Mouse (Mus musculus): ENCODE measurements around the gene Gm49405.
A peak's percentile ranks its signal among the peaks of the same experiment; 100 is the strongest.
"Not testable (repeated sequence)": the region's sequence is repeated elsewhere in the genome, so short reads cannot be mapped to it uniquely, and the experiment has no call there.

Gene Gm49405

GRCm38 (mm10) chr19:4015635-4016034, 15.2 kb downstream of the Gm49405 start:
- DNase-seq, result no peak

GRCm38 (mm10) chr19:4017921-4018587, 17.6 kb downstream of the Gm49405 start:
- DNase-seq, result no peak

GRCm38 (mm10) chr19:4018743-4019583, 18.5 kb downstream of the Gm49405 start:
- peak; percentile 89 to 90 for DNase-seq

GRCm38 (mm10) chr19:4023185-4023584, 22.8 kb downstream of the Gm49405 start:
- DNase-seq, result no peak

GRCm38 (mm10) chr19:4027576-4027975, 27.1 kb downstream of the Gm49405 start:
- no peak for DNase-seq

- no peak for DNase-seq
These were observed 32.2 kb downstream of the Gm49405 start for GRCm38 (mm10) chr19:4032668-4033067.

- peak; percentile 65 to 70 for DNase-seq
These were observed 32.9 kb downstream of the Gm49405 start for GRCm38 (mm10) chr19:4033298-4033697.

- DNase-seq, result no peak
These were observed 33.3 kb downstream of the Gm49405 start for GRCm38 (mm10) chr19:4033742-4034141.

GRCm38 (mm10) chr19:4036327-4037045, 36.1 kb downstream of the Gm49405 start:
- no peak for DNase-seq

GRCm38 (mm10) chr19:4037154-4037787, 36.8 kb downstream of the Gm49405 start:
- DNase-seq, result not testable (repeated sequence)

- peak; percentile 91 to 94 for DNase-seq
These were observed 37.4 kb downstream of the Gm49405 start, which contains the start of gene Gstp1 for GRCm38 (mm10) chr19:4037788-4038232. Gene Gstp1, minus strand, starts transcription at chr19:4037985.

GRCm38 (mm10) chr19:4040941-4041340, 40.5 kb downstream of the Gm49405 start:
- DNase-seq, result not testable (repeated sequence)

- not testable (repeated sequence) for DNase-seq
These were observed 41.1 kb downstream of the Gm49405 start for GRCm38 (mm10) chr19:4041500-4041899.

GRCm38 (mm10) chr19:4042124-4042523, 41.7 kb downstream of the Gm49405 start:
- peak; percentile 32 to 68 for DNase-seq

- not testable (repeated sequence) for DNase-seq
These were observed 43.7 kb downstream of the Gm49405 start for GRCm38 (mm10) chr19:4044109-4044508.

GRCm38 (mm10) chr19:4045966-4046865, 45.8 kb downstream of the Gm49405 start, which contains the start of gene Gstp2:
Gene Gstp2, minus strand, starts transcription at chr19:4046023.
- DNase-seq, result peak; percentile 88 to 89

- peak in 1 of 2 experiments; percentile 30 for DNase-seq
These were observed 46.4 kb downstream of the Gm49405 start for GRCm38 (mm10) chr19:4046866-4047254.

- DNase-seq, result peak; percentile 81 to 96
These were observed 47.4 kb downstream of the Gm49405 start for GRCm38 (mm10) chr19:4047859-4048258.

- DNase-seq, result not testable (repeated sequence)
These were observed 48.6 kb downstream of the Gm49405 start for GRCm38 (mm10) chr19:4049069-4049468.

GRCm38 (mm10) chr19:4051016-4051415, 50.6 kb downstream of the Gm49405 start:
- peak in 1 of 2 experiments; percentile 36 for DNase-seq
